Mouse (Mus musculus) hematopoietic stem cell, adult 5-6 weeks (primary cell): Measurements from ENCODE around the gene Cisd1. TPM values are rescaled to one million over a fixed set of nuclear protein-coding genes. Genes with fewer than 3 reads are reported as not detected.

Experiments
- ATAC-seq, 2 experiments: fragments of 125-278 bp in 1 of 2; replicated peaks in 1 of 2; 2 replicates each; pipeline ENCODE4 v1.8.0; 2016 to 2017; ENCODE audit warnings: inconsistent platforms in 2 of 2, mild to moderate bottlenecking in 2 of 2, moderate number of reproducible peaks in 2 of 2, low read depth in 1 of 2, moderate TSS enrichment in 1 of 2; ENCODE audit not compliant: low FRiP score in 2 of 2, poor library complexity in 2 of 2, severe bottlenecking in 2 of 2, insufficient read depth in 1 of 2, low TSS enrichment in 1 of 2
- total RNA-seq: library from RNA; stranded (forward); fragments of 172-1452, 232-1000 nt; gene quantifications from 2 replicates; pipeline ENCODE4 v1.2.3, GENCODE M21; 2017

Cisd1 gene
- total RNA-seq, 1 experiment from 2014 or later = 16.9 TPM

GRCm38 (mm10) chr10:71300161-71300560 lies 44.6 kb downstream of the Cisd1 start:
- no peak for ATAC-seq

DNA sequence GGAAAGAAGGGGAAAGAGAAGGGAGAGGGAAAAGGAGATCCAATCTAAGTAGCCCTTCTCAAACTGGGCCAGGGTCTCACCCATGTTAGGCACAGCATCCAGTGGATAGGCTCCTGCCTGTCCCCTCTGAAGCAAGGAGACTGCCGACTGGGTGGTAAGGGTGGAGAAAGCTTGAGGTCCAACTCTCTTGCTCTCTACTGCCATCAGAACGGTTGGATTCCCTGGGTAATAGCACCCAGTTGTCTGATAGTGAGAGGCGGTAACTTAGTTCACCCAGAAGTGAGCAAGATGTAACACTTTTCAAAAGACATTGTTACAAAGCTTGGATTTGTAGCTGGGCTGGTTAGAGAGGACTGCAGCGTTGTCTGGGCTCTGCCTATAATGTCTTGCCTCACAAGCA lies 51.5 kb downstream of the Cisd1 start:
- no peak for ATAC-seq

- peak; percentile 82 to 94 for ATAC-seq
These were observed 52.5 kb downstream of the Cisd1 start for GRCm38 (mm10) chr10:71292254-71292653.

GRCm38 (mm10) chr10:71291801-71292200 lies 53.0 kb downstream of the Cisd1 start:
- 0 out of 4 replicates have a peak, but pooled peaks of 1 of the 2 experiments have one; percentile 9 for ATAC-seq

- peak; percentile 56 to 57; a peak in 3 of 4 replicates for ATAC-seq
These were observed 53.5 kb downstream of the Cisd1 start for GRCm38 (mm10) chr10:71291179-71291661.

DNA sequence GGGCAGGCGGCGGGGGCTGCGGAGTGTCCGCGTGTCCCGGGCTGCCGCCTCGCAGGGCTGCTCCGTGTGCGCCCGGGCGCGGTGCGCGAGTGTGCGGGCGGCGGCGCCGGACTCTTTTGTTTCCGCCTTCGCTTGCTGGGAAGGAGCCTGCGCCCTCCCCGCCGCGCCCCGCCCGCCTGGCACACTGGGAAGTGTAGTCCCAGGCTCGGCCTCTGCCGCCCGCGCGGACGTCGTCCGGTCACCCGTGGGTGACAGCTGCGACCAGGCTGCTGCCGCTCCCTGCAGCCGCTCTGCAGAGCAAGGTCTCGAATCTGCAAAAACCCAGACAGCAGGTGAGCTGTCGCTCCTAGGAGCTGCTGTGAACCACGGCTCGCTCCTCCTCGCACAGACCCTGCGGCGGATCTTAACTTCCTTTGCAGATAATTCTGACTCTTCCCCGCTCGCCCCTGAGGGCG lies 59.6 kb downstream of the Cisd1 start, which contains the start of gene Ube2d1:
Gene Ube2d1 (minus strand): TSS at position 137 of the 455 bp plus-strand sequence.
- peak; percentile 87 to 88 for ATAC-seq

DNA sequence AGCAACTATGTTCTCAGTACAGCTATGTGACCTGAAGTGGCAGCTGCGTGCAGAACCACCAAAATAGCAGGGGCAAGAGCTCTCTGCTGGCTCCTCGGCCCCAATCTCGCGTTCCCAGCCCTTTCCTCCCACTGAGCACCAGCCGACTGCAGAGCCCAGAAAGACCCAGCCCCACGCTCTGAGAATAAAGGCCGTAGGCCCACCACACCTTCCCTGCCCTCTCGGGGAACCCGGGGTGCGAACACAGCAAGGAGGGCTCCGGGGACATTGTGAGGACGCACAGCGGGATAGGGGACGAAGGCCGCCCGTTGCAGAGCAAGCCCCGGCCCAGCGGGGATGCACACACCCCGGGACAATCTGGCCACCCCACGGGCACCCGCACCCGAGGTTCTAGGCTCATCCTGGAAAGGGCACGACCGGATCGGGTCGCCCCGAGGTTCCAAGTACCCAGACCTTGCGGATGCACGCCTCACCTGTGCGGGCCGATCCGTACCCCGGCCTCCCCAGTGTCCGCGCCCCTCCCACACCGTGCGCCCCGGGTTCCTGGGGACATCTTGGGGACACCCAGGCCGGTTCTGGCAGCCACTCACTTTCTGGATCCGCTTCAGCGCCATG lies 60.1 kb downstream of the Cisd1 start:
- peak; percentile 19 to 40; a peak in 2 of 4 replicates for ATAC-seq

DNA sequence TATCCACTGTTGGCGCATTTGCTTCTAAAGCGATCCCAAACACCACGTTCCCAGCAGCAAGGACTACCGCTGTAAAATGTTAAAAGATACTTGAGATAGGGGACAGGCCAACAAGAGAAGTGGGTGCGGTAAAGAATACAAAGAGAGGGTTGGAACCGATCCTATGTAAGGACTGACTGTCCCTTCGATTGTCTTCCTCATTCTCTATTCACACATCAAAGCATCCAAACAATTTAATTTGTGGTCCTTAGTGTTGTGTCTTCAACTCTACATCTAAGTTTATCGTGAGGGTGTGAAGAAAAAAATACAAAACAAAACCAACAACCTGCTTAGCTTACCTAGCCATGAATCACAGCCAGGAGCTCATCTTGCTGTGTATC lies 60.6 kb downstream of the Cisd1 start:
- ATAC-seq = no peak

Other genes with a start within 250 kb of the Cisd1 start
- gene Bicc1, start 185.3 kb downstream of the Cisd1 start, total RNA-seq = 0.40 TPM in 1 of 2 replicates, not detected in the other
- 146 and 177 TPM in 2 replicates for gene Tfam, start 106.7 kb downstream of the Cisd1 start, total RNA-seq
- gene Ube2d1, start 59.7 kb downstream of the Cisd1 start, total RNA-seq = 7.8 and 14.8 TPM in 2 replicates
- gene Ipmk, start 2.8 kb upstream of the Cisd1 start, total RNA-seq = 18.0 and 19.2 TPM in 2 replicates